Mouse (Mus musculus) intestine, embryonic 16.5 days (tissue): ENCODE results near the gene Gm4871. TPM values are rescaled to one million over a fixed set of nuclear protein-coding genes. Genes with fewer than 3 reads are reported as not detected.
A peak's percentile ranks its signal among the peaks of the same experiment; 100 is the strongest.
"Not testable (repeated sequence)": the region's sequence is repeated elsewhere in the genome, so short reads cannot be mapped to it uniquely, and the experiment has no call there.

Experiments
- ATAC-seq: fragments of 200-750 bp; cut with Nextera tagmentation; 2 replicates; pipeline ENCODE4 v1.8.0; 2017; ENCODE audit warnings: moderate TSS enrichment, moderate library complexity
- H3K27ac ChIP-seq: fragments of 300-500 bp; sonication (generic); 2 replicates; pipeline ENCODE4 v1.5.1; 2014; ENCODE audit warnings: mild to moderate bottlenecking, low read length
- H3K27me3 ChIP-seq: fragments of 300-500 bp; sonication (generic); replicated peaks from 2 replicates; pipeline ENCODE4 v1.6.1; 2014; ENCODE audit warnings: low read length, control low read depth, mixed read lengths; ENCODE audit not compliant: control insufficient read depth, insufficient read depth
- H3K36me3 ChIP-seq: fragments of 300-500 bp; sonication (generic); 2 replicates; pipeline ENCODE4 v1.6.1; 2014; ENCODE audit warnings: low read length, control low read depth; ENCODE audit not compliant: control insufficient read depth, insufficient read depth
- H3K4me1 ChIP-seq: fragments of 300-500 bp; sonication (generic); 2 replicates; pipeline ENCODE4 v1.6.1; 2014; ENCODE audit warnings: low read length, control low read depth, mixed read lengths; ENCODE audit not compliant: control insufficient read depth, insufficient read depth
- H3K4me2 ChIP-seq: fragments of 300-500 bp; sonication (generic); 2 replicates; pipeline ENCODE4 v1.6.1; 2014; ENCODE audit warnings: low read depth, low read length, control low read depth
- H3K4me3 ChIP-seq: fragments of 300-500 bp; sonication (generic); 2 replicates; pipeline ENCODE4 v1.5.1; 2014; ENCODE audit warnings: mild to moderate bottlenecking, low read length
- H3K9ac ChIP-seq: fragments of 300-500 bp; sonication (generic); 2 replicates; pipeline ENCODE4 v1.6.1; 2014; ENCODE audit warnings: low read depth, low read length
- H3K9me3 ChIP-seq: fragments of 300-500 bp; sonication (generic); 2 replicates; pipeline ENCODE4 v1.6.1; 2016; ENCODE audit warnings: low read length, control low read depth; ENCODE audit not compliant: control insufficient read depth
- WGBS: fragments of 180-500 bp; shearing (Covaris S2); extraction: QIAGEN DNeasy Blood & Tissue Kit; methylation state at CpG from one replicate; pipeline ENCODE4 v1.1.7; 2014; 5-methylcytosine and 5-hydroxymethylcytosine counted together
- polyA plus RNA-seq: library from polyadenylated mRNA; unstranded; fragments of >200 nt; fragmentation: Nextera tagmentation; extraction: Ambion mirVana; gene quantifications from 2 replicates; pipeline ENCODE4 v1.2.1, GENCODE M21; 2015

Gene Gm4871
- not detected in 2 replicates for polyA plus RNA-seq

- WGBS: 57% methylated on average over 5 of the region's 5 CpGs
- not testable (repeated sequence) for H3K27ac ChIP-seq
Observed at GRCm38 (mm10) chr5:145032391-145032790, at the start of gene Gm4871. Gene Gm4871 (minus strand): TSS chr5:145032754.

GRCm38 (mm10) chr5:145081866-145082613 is 49.5 kb upstream of the Gm4871 start:
- Histone ChIP-seq H3K4me1 (peaks cover 8% of the 10 kb centered on the region; the same call in 1 of the 2 replicates), H3K9me3 (no peaks in the 10 kb centered on the region), H3K4me3 (no peak overlapping the region), H3K27me3 (no peaks in the 10 kb centered on the region), H3K27ac (no peak overlapping the region), H3K36me3 (no peaks in the 10 kb centered on the region), H3K4me2 (no peak overlapping the region), H3K9ac (no peak overlapping the region)
- 87% methylated on average over 10 of the region's 10 CpGs for WGBS
- ATAC-seq: no peak

More at GRCm38 (mm10) chr5:145032391-145032790, at the start of gene Gm4871:
- H3K36me3 ChIP-seq, H3K4me3 ChIP-seq, H3K27me3 ChIP-seq, H3K9ac ChIP-seq, H3K4me1 ChIP-seq, ATAC-seq, H3K9me3 ChIP-seq, H3K4me2 ChIP-seq: not testable (repeated sequence)

GRCm38 (mm10) chr5:145075081-145075480 is 42.5 kb upstream of the Gm4871 start:
- H3K4me1 ChIP-seq: no peaks in the 10 kb centered on the region
- no peak overlapping the region for H3K4me3 ChIP-seq
- no peak overlapping the region for H3K27ac ChIP-seq
- no peak for ATAC-seq
- H3K36me3 ChIP-seq: no peaks in the 10 kb centered on the region
- no peak overlapping the region for H3K4me2 ChIP-seq
- no peaks in the 10 kb centered on the region for H3K9me3 ChIP-seq
- no peak overlapping the region for H3K9ac ChIP-seq
- 45% methylated on average over 3 of the region's 3 CpGs for WGBS
- H3K27me3 ChIP-seq: no peaks in the 10 kb centered on the region

- Histone ChIP-seq H3K9me3 (no peaks in the 10 kb centered on the region), H3K4me3 (no peak overlapping the region), H3K4me2 (no peak overlapping the region), H3K27me3 (no peaks in the 10 kb centered on the region), H3K9ac (no peak overlapping the region), H3K27ac (no peak overlapping the region), H3K36me3 (no peaks in the 10 kb centered on the region), H3K4me1 (no peaks in the 10 kb centered on the region)
- 50% methylated on average over 6 of the region's 6 CpGs for WGBS
- no peak for ATAC-seq
Observed at GRCm38 (mm10) chr5:145071342-145071741, 38.8 kb upstream of the Gm4871 start.

- H3K27ac ChIP-seq: no peak overlapping the region
- no peak overlapping the region for H3K4me2 ChIP-seq
- no peaks in the 10 kb centered on the region for H3K36me3 ChIP-seq
- H3K9me3 ChIP-seq: no peaks in the 10 kb centered on the region
- H3K27me3 ChIP-seq: no peaks in the 10 kb centered on the region
- ATAC-seq: 0 out of 2 replicates have a peak, but pooled peaks have one; percentile 46
- H3K4me3 ChIP-seq: no peak overlapping the region
- no peak overlapping the region for H3K9ac ChIP-seq
- H3K4me1 ChIP-seq: no peaks in the 10 kb centered on the region
- WGBS: under 1% methylated on average over 5 of the region's 5 CpGs
Observed at GRCm38 (mm10) chr5:145069707-145070106, 37.2 kb upstream of the Gm4871 start.

- Histone ChIP-seq H3K27ac (no peak overlapping the region), H3K36me3 (no peaks in the 10 kb centered on the region), H3K9ac (no peak overlapping the region), H3K9me3 (no peaks in the 10 kb centered on the region), H3K27me3 (no peaks in the 10 kb centered on the region), H3K4me3 (no peak overlapping the region), H3K4me1 (no peaks in the 10 kb centered on the region), H3K4me2 (no peak overlapping the region)
- WGBS: 37% methylated on average over 3 of the region's 3 CpGs
- no peak for ATAC-seq
Observed at GRCm38 (mm10) chr5:145068863-145069262, 36.3 kb upstream of the Gm4871 start.

GRCm38 (mm10) chr5:145064765-145065340 is 32.3 kb upstream of the Gm4871 start:
- H3K4me1 ChIP-seq: no peaks in the 10 kb centered on the region
- no peak overlapping the region for H3K27ac ChIP-seq
- H3K4me3 ChIP-seq: no peak overlapping the region
- no peak overlapping the region for H3K4me2 ChIP-seq
- H3K27me3 ChIP-seq: no peaks in the 10 kb centered on the region
- no peak for ATAC-seq
- 92% methylated on average over 1 of the region's 1 CpGs for WGBS
- H3K9me3 ChIP-seq: no peaks in the 10 kb centered on the region
- H3K9ac ChIP-seq: no peak overlapping the region
- no peaks in the 10 kb centered on the region for H3K36me3 ChIP-seq

GRCm38 (mm10) chr5:145059524-145059923 is 27.0 kb upstream of the Gm4871 start:
- no peak overlapping the region for H3K27ac ChIP-seq
- no peak overlapping the region for H3K4me2 ChIP-seq
- no peaks in the 10 kb centered on the region for H3K36me3 ChIP-seq
- H3K27me3 ChIP-seq: no peaks in the 10 kb centered on the region
- H3K9me3 ChIP-seq: no peaks in the 10 kb centered on the region
- WGBS: 75% methylated on average over 2 of the region's 2 CpGs
- no peak overlapping the region for H3K9ac ChIP-seq
- H3K4me1 ChIP-seq: no peaks in the 10 kb centered on the region
- peak; percentile 44; the same call in 1 of the 2 replicates for ATAC-seq
- H3K4me3 ChIP-seq: no peak overlapping the region

GRCm38 (mm10) chr5:145058722-145059121 is 26.2 kb upstream of the Gm4871 start:
- no peaks in the 10 kb centered on the region for H3K27me3 ChIP-seq

More at GRCm38 (mm10) chr5:145058722-145059121, 26.2 kb upstream of the Gm4871 start:
- Histone ChIP-seq H3K4me1 (no peaks in the 10 kb centered on the region), H3K36me3 (no peaks in the 10 kb centered on the region), H3K4me2 (no peak overlapping the region), H3K4me3 (no peak overlapping the region), H3K9me3 (no peaks in the 10 kb centered on the region), H3K27ac (no peak overlapping the region), H3K9ac (no peak overlapping the region)
- 86% methylated on average over 7 of the region's 7 CpGs for WGBS
- no peak for ATAC-seq
